Mouse (Mus musculus) liver, embryonic 16.5 days (tissue): ENCODE measurements around the gene Pcsk4. TPM values are rescaled to one million over a fixed set of nuclear protein-coding genes. Genes with fewer than 3 reads are reported as not detected.
A peak's percentile ranks its signal among the peaks of the same experiment; 100 is the strongest.

ENCODE experiments used
- ATAC-seq: fragments of 200-750 bp; cut with Nextera tagmentation; 2 replicates; pipeline ENCODE4 v1.8.0; 2017; ENCODE audit warnings: low read depth, mild to moderate bottlenecking, moderate number of reproducible peaks, moderate library complexity
- H3K27ac ChIP-seq: fragments of 300-500 bp; sonication (generic); 2 replicates; pipeline ENCODE4 v1.5.1; 2014; ENCODE audit warnings: mild to moderate bottlenecking, low read length
- H3K27me3 ChIP-seq: fragments of 300-500 bp; sonication (generic); 2 replicates; pipeline ENCODE4 v1.6.1; 2014; ENCODE audit warnings: low read depth, low read length, mixed read lengths; ENCODE audit not compliant: control insufficient read depth, insufficient read depth
- H3K36me3 ChIP-seq: fragments of 300-500 bp; sonication (generic); 2 replicates; pipeline ENCODE4 v1.6.1; 2014; ENCODE audit warnings: mild to moderate bottlenecking; ENCODE audit not compliant: control insufficient read depth, insufficient read depth
- H3K4me1 ChIP-seq: fragments of 300-500 bp; sonication (generic); 2 replicates; pipeline ENCODE4 v1.6.1; 2014; ENCODE audit warnings: low read depth, low read length, mixed read lengths; ENCODE audit not compliant: control insufficient read depth
- H3K4me2 ChIP-seq: fragments of 300-500 bp; sonication (generic); 2 replicates; pipeline ENCODE4 v1.6.1; 2014; ENCODE audit warnings: low read depth, low read length, mixed read lengths
- H3K4me3 ChIP-seq: fragments of 300-500 bp; sonication (generic); 2 replicates; pipeline ENCODE4 v1.5.1; 2014; ENCODE audit warnings: low read depth, mild to moderate bottlenecking, low read length
- H3K9ac ChIP-seq: fragments of 300-500 bp; sonication (generic); 2 replicates; pipeline ENCODE4 v1.6.1; 2014; ENCODE audit warnings: low read depth, low read length
- H3K9me3 ChIP-seq: fragments of 300-500 bp; sonication (generic); replicated peaks from 2 replicates; pipeline ENCODE4 v1.6.1; 2016; ENCODE audit warnings: low read length; ENCODE audit not compliant: control insufficient read depth
- WGBS: fragments of 180-500 bp; shearing (Covaris S2); extraction: QIAGEN DNeasy Blood & Tissue Kit; methylation state at CpG from one replicate; pipeline ENCODE4 v1.1.7; 2014; ENCODE audit not compliant: insufficient replicate concordance; 5-methylcytosine and 5-hydroxymethylcytosine counted together
- polyA plus RNA-seq: library from polyadenylated mRNA; unstranded; fragments of >200 nt; fragmentation: Nextera tagmentation; extraction: Ambion mirVana; gene quantifications from 2 replicates; pipeline ENCODE4 v1.2.1, GENCODE M21; 2015

Gene Pcsk4
- polyA plus RNA-seq, 1 experiment from 2014 or later = 4.0 TPM

- Histone ChIP-seq H3K4me1 (peaks cover 75% of the 10 kb centered on the region), H3K27me3 (peaks cover 45% of the 10 kb centered on the region), H3K36me3 (no peaks in the 10 kb centered on the region), H3K4me2 (peak overlapping the region; percentile 71), H3K9me3 (no peaks in the 10 kb centered on the region), H3K27ac (peak overlapping the region; percentile 95), H3K4me3 (peak overlapping the region; percentile 50), H3K9ac (peak overlapping the region; percentile 56)
- ATAC-seq = no peak
- 17% methylated on average over 13 of the region's 13 CpGs for WGBS
Observed at GRCm38 (mm10) chr10:80343425-80343895, 14.2 kb upstream of the Pcsk4 start.

- Histone ChIP-seq H3K4me2 (peak overlapping the region; percentile 71), H3K27ac (peak overlapping the region; percentile 95), H3K9ac (peak overlapping the region; percentile 42), H3K36me3 (no peaks in the 10 kb centered on the region), H3K9me3 (no peaks in the 10 kb centered on the region), H3K4me1 (peaks cover 69% of the 10 kb centered on the region), H3K4me3 (peak overlapping the region; percentile 50), H3K27me3 (peaks cover 39% of the 10 kb centered on the region)
- WGBS = under 1% methylated on average over 31 of the region's 33 CpGs
- peak; percentile 28 for ATAC-seq
Observed at GRCm38 (mm10) chr10:80342749-80343424, 13.6 kb upstream of the Pcsk4 start.

GRCm38 (mm10) chr10:80342305-80342748 is 13.0 kb upstream of the Pcsk4 start:
- Histone ChIP-seq H3K27ac (peak overlapping the region; percentile 95), H3K9me3 (no peaks in the 10 kb centered on the region), H3K4me1 (peaks cover 63% of the 10 kb centered on the region), H3K4me3 (peak overlapping the region; percentile 50), H3K4me2 (peak overlapping the region; percentile 71), H3K27me3 (peaks cover 33% of the 10 kb centered on the region), H3K9ac (peak overlapping the region; percentile 42), H3K36me3 (no peaks in the 10 kb centered on the region)
- WGBS = 4% methylated on average over 26 of the region's 26 CpGs
- ATAC-seq = no peak

- H3K9ac ChIP-seq = peak overlapping the region; percentile 26; the same call in 1 of the 2 replicates
- H3K36me3 ChIP-seq = no peaks in the 10 kb centered on the region
- peak overlapping the region; percentile 50 for H3K4me3 ChIP-seq
- no peak overlapping the region for H3K27ac ChIP-seq
- H3K4me1 ChIP-seq = peaks cover 62% of the 10 kb centered on the region
- peak overlapping the region; percentile 71 for H3K4me2 ChIP-seq
- H3K27me3 ChIP-seq = peaks cover 30% of the 10 kb centered on the region
- no peak for ATAC-seq
- no peaks in the 10 kb centered on the region for H3K9me3 ChIP-seq
- 4% methylated on average over 47 of the region's 47 CpGs for WGBS
Observed at GRCm38 (mm10) chr10:80341491-80342304, 12.4 kb upstream of the Pcsk4 start.

GRCm38 (mm10) chr10:80341026-80341425 is 11.7 kb upstream of the Pcsk4 start:
- no peak overlapping the region for H3K9ac ChIP-seq
- peaks cover 30% of the 10 kb centered on the region for H3K27me3 ChIP-seq
- 27% methylated on average over 21 of the region's 21 CpGs for WGBS
- H3K4me2 ChIP-seq = 0 out of 2 replicates have a peak overlapping the region, but pooled peaks have one; percentile 56
- ATAC-seq = no peak
- H3K27ac ChIP-seq = no peak overlapping the region
- no peak overlapping the region; the same call in 1 of the 2 replicates for H3K4me3 ChIP-seq
- peaks cover 62% of the 10 kb centered on the region for H3K4me1 ChIP-seq
- H3K9me3 ChIP-seq = no peaks in the 10 kb centered on the region
- peaks cover 4% of the 10 kb centered on the region; the same call in 1 of the 2 replicates for H3K36me3 ChIP-seq

GRCm38 (mm10) chr10:80339941-80340750 is 10.8 kb upstream of the Pcsk4 start:
- peak; percentile 25; the same call in 1 of the 2 replicates for ATAC-seq
- 14% methylated on average over 19 of the region's 19 CpGs for WGBS
- H3K27ac ChIP-seq = no peak overlapping the region
- peaks cover 12% of the 10 kb centered on the region; the same call in 1 of the 2 replicates for H3K36me3 ChIP-seq
- no peaks in the 10 kb centered on the region for H3K9me3 ChIP-seq
- H3K27me3 ChIP-seq = peaks cover 30% of the 10 kb centered on the region
- H3K4me2 ChIP-seq = peak overlapping the region; percentile 56
- peaks cover 54% of the 10 kb centered on the region for H3K4me1 ChIP-seq
- H3K4me3 ChIP-seq = peak overlapping the region; percentile 17
- peak overlapping the region; percentile 26; the same call in 1 of the 2 replicates for H3K9ac ChIP-seq

- no peaks in the 10 kb centered on the region for H3K9me3 ChIP-seq
- H3K27me3 ChIP-seq = peaks cover 10% of the 10 kb centered on the region
- WGBS = 68% methylated on average over 12 of the region's 12 CpGs
- no peak for ATAC-seq
- H3K36me3 ChIP-seq = peaks cover 22% of the 10 kb centered on the region
- H3K27ac ChIP-seq = no peak overlapping the region
- peaks cover 39% of the 10 kb centered on the region for H3K4me1 ChIP-seq
- H3K4me3 ChIP-seq = no peak overlapping the region
- no peak overlapping the region for H3K4me2 ChIP-seq
- no peak overlapping the region for H3K9ac ChIP-seq
Observed at GRCm38 (mm10) chr10:80336263-80336662, 7.0 kb upstream of the Pcsk4 start.

GRCm38 (mm10) chr10:80332525-80332989 is 3.3 kb upstream of the Pcsk4 start:
- peak overlapping the region; percentile 73 for H3K9ac ChIP-seq
- 53% methylated on average over 5 of the region's 5 CpGs for WGBS
- H3K4me2 ChIP-seq = peak overlapping the region; percentile 97
- H3K9me3 ChIP-seq = no peaks in the 10 kb centered on the region
- peaks cover 45% of the 10 kb centered on the region for H3K4me1 ChIP-seq
- peaks cover 22% of the 10 kb centered on the region for H3K36me3 ChIP-seq
- no peaks in the 10 kb centered on the region for H3K27me3 ChIP-seq
- no peak for ATAC-seq
- H3K27ac ChIP-seq = peak overlapping the region; percentile 98
- H3K4me3 ChIP-seq = peak overlapping the region; percentile 35
